Mouse (Mus musculus) lung, postnatal 25 days (tissue): Measurements from ENCODE around the gene Serpinc1.

ENCODE experiments used
- DNase-seq: peaks from one replicate; pipeline ENCODE4 v3.0.0; 2022; ENCODE audit warnings: low spot score

The Serpinc1 gene

DNA sequence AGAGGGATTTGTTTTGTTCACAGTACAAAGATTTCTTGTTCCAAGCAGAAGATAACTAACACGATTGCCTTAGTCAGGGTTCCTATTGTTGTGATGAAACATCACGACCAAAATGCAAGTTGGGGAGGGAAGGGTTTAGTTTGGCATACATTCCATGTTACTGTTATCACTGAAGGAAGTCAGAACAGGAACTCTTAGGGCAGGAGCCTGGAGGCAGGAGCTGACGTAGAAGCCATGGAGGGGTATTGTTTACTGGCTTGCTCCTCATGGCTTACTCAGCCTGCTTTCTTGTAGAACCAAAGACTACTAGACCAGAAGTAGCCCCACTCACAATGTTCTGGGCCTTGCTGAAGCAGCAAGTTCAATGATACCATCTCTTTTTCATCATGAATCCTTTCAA lies 68.6 kb downstream of the Serpinc1 start:
- no peak for DNase-seq
